Comparison of ENCODE assay signal across 23 mouse cellular contexts in the genomic region with DNA sequence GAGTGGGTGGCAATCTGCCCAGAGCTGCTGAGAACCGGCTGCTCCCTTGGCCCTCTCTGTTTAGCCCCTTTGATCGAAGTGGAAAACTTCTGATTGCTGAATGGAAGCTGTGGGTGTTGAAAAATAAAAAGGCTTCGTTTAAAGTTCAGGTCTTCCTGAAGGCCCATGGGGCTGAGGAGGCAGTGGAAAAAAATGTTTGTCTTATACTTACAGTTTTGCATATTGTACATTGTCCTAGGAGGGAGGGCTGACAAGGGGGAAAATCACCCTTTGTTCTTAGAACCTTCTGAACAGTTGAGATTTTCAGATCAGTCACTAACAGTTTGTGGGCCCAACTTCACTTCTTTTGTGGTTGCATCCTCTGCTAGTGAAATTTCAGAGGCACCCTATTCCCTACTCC. TPM values are rescaled to one million over a fixed set of nuclear protein-coding genes. Genes with fewer than 3 reads are reported as not detected.
"Had no signal": no experiment of that assay in that cellular context is flagged by ENCODE, and none has a peak within 500 bp of the region (broad histone marks: within the 10 kb centered on the region; RNA-seq: fewer than 3 reads in every experiment).

No protein-coding gene starts in this region.

- H3K4me2 ChIP-seq: lung, embryonic 14.5 days; midbrain, embryonic 12.5 days; midbrain, embryonic 15.5 days; stomach, embryonic 15.5 days had no signal

- H3K9me3 ChIP-seq: midbrain, embryonic 12.5 days; midbrain, embryonic 15.5 days; stomach, embryonic 15.5 days had no signal

- H3K27ac ChIP-seq: liver, embryonic 14.5 days; macrophage; midbrain, embryonic 12.5 days; midbrain, embryonic 15.5 days; stomach, embryonic 15.5 days had no signal

- H3K4me3 ChIP-seq: midbrain, embryonic 12.5 days; midbrain, embryonic 15.5 days; myocyte; stomach, embryonic 15.5 days had no signal

- H3K9ac ChIP-seq: liver, embryonic 14.5 days; liver, postnatal 0 days; lung, embryonic 14.5 days; midbrain, embryonic 12.5 days; midbrain, embryonic 15.5 days; stomach, embryonic 15.5 days had no signal

- H3K36me3 ChIP-seq: midbrain, embryonic 12.5 days; midbrain, embryonic 15.5 days; stomach, embryonic 15.5 days had no signal

- DNase-seq: kidney, adult 18-20 months; kidney, adult 9 months; kidney, postnatal 14 days; kidney, postnatal 4 days; liver, postnatal 0 days; lung, embryonic 14.5 days; right cerebral cortex, postnatal 14 days; spleen, adult 18-20 months; thymus, adult 18-20 months; thymus, postnatal 25 days had no signal

- ATAC-seq: liver, postnatal 0 days; lung, postnatal 0 days; midbrain, embryonic 15.5 days had no signal

- H3K4me1 ChIP-seq: midbrain, embryonic 12.5 days; midbrain, embryonic 15.5 days had no signal

- H3K27me3 ChIP-seq: midbrain, embryonic 12.5 days; midbrain, embryonic 15.5 days; stomach, embryonic 15.5 days had no signal

RNA-seq across cellular contexts. Expression of gene Tnfsf8, which starts 1.8 kb away (rescaled TPM):
- total RNA-seq: layer of hippocampus, adult 18-20 months; layer of hippocampus, postnatal 14 days; left cerebral cortex, postnatal 36 days had no signal
- polyA plus RNA-seq: limb, embryonic 11.5 days; lung, postnatal 0 days; midbrain, embryonic 12.5 days; midbrain, embryonic 15.5 days; neural tube, embryonic 11.5 days; neural tube, embryonic 14.5 days had no signal
